Mouse (Mus musculus): ENCODE results near the gene Olfr535. TPM values are rescaled to one million over a fixed set of nuclear protein-coding genes. Genes with fewer than 3 reads are reported as not detected.

Gene Olfr535
- polyA plus RNA-seq, 1 experiment from 2014 or later = not detected

Other genes with a start within 250 kb of the Olfr535 start
- gene 5830411N06Rik, start 236.9 kb upstream of the Olfr535 start, polyA plus RNA-seq (2015; fragmentation: Nextera tagmentation; extraction: Ambion mirVana) = not detected in 2 replicates
- gene Olfr525, start 163.4 kb upstream of the Olfr535 start, polyA plus RNA-seq (2015; fragmentation: Nextera tagmentation; extraction: Ambion mirVana) = not detected in 2 replicates
- gene Olfr527, start 150.2 kb upstream of the Olfr535 start, polyA plus RNA-seq (2015; fragmentation: Nextera tagmentation; extraction: Ambion mirVana) = not detected in 2 replicates
- gene Olfr60, start 122.5 kb upstream of the Olfr535 start, polyA plus RNA-seq (2015; fragmentation: Nextera tagmentation; extraction: Ambion mirVana) = not detected in 2 replicates
- gene Olfr530, start 107.9 kb upstream of the Olfr535 start, polyA plus RNA-seq (2015; fragmentation: Nextera tagmentation; extraction: Ambion mirVana) = not detected in 2 replicates
- not detected in 2 replicates for gene Olfr531, start 81.3 kb upstream of the Olfr535 start, polyA plus RNA-seq (2015; fragmentation: Nextera tagmentation; extraction: Ambion mirVana)
- not detected in 2 replicates for gene Olfr532, start 62.6 kb upstream of the Olfr535 start, polyA plus RNA-seq (2015; fragmentation: Nextera tagmentation; extraction: Ambion mirVana)
- not detected in 2 replicates for gene Olfr533, start 20.8 kb upstream of the Olfr535 start, polyA plus RNA-seq (2015; fragmentation: Nextera tagmentation; extraction: Ambion mirVana)
- not detected in 2 replicates for gene Olfr536, start 23.2 kb downstream of the Olfr535 start, polyA plus RNA-seq (2015; fragmentation: Nextera tagmentation; extraction: Ambion mirVana)
- gene Olfr538, start 83.7 kb downstream of the Olfr535 start, polyA plus RNA-seq (2015; fragmentation: Nextera tagmentation; extraction: Ambion mirVana) = not detected in 2 replicates
- not detected in 2 replicates for gene Olfr46, start 117.1 kb downstream of the Olfr535 start, polyA plus RNA-seq (2015; fragmentation: Nextera tagmentation; extraction: Ambion mirVana)
- not detected in 2 replicates for gene Olfr61, start 144.8 kb downstream of the Olfr535 start, polyA plus RNA-seq (2015; fragmentation: Nextera tagmentation; extraction: Ambion mirVana)
- not detected in 2 replicates for gene Olfr53, start 162.2 kb downstream of the Olfr535 start, polyA plus RNA-seq (2015; fragmentation: Nextera tagmentation; extraction: Ambion mirVana)
- not detected in 2 replicates for gene Olfr539, start 175.7 kb downstream of the Olfr535 start, polyA plus RNA-seq (2015; fragmentation: Nextera tagmentation; extraction: Ambion mirVana)
- not detected in 2 replicates for gene Olfr45, start 197.7 kb downstream of the Olfr535 start, polyA plus RNA-seq (2015; fragmentation: Nextera tagmentation; extraction: Ambion mirVana)
- gene Olfr541, start 213.1 kb downstream of the Olfr535 start, polyA plus RNA-seq (2015; fragmentation: Nextera tagmentation; extraction: Ambion mirVana) = not detected in 2 replicates